Mouse (Mus musculus): ENCODE data around the gene Spag16.

Spag16 gene

GRCm38 (mm10) chr1:70442209-70443080 lies 615.7 kb downstream of the Spag16 start:
- no peak for DNase-seq (ENCODE audit: low spot score in 2 of 2)

GRCm38 (mm10) chr1:70479864-70480263 lies 653.1 kb downstream of the Spag16 start:
- no peak for DNase-seq (ENCODE audit: low spot score in 2 of 2)

- no peak for DNase-seq (ENCODE audit: low spot score in 2 of 2)
These were observed 692.1 kb downstream of the Spag16 start for GRCm38 (mm10) chr1:70518918-70519317.

- DNase-seq (ENCODE audit: low spot score in 2 of 2) = no peak
These were observed 700.4 kb downstream of the Spag16 start for GRCm38 (mm10) chr1:70527134-70527533.

DNA sequence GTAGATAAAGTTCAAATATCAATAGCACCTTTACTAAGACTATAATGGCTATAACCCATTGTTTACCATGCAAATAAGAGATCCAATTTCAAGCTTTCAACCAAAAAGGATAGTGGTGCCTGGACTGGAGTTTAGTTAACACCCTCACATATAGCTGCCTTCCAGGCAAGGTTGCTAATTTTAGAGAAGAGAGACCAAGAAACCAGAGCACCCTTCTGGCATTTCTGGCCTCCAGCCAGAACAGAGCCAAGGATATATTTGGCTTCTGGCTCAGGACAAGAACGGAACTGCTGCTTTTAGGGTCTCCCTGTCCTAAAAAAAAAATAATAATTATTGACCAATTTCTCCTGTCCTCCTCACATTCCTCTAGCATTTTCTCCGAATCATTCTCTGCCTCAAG lies 703.0 kb downstream of the Spag16 start:
- DNase-seq (ENCODE audit: low spot score in 2 of 2) = no peak

DNA sequence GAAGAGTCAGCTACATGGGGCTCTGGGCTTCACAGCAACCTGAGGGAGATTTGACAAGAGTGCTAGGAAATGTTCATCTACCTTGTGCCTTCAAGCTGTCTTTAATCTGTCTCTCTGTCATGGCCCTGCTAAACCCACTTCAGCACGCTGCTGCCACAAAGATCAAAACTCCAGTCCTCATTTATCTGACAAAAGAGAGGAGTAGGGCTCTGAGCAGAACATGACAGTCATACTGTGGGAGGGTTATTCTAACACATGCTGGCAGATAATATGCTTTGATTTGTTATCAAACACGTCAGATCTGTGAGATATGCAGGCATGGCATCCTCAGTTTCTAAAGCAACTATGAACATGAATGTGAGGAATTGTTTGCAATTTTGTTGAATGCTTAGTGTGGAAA lies 725.1 kb downstream of the Spag16 start:
- DNase-seq (ENCODE audit: low spot score in 2 of 2) = no peak

GRCm38 (mm10) chr1:70621805-70622204 lies 795.0 kb downstream of the Spag16 start:
- DNase-seq (ENCODE audit: low spot score in 2 of 2) = no peak

DNA sequence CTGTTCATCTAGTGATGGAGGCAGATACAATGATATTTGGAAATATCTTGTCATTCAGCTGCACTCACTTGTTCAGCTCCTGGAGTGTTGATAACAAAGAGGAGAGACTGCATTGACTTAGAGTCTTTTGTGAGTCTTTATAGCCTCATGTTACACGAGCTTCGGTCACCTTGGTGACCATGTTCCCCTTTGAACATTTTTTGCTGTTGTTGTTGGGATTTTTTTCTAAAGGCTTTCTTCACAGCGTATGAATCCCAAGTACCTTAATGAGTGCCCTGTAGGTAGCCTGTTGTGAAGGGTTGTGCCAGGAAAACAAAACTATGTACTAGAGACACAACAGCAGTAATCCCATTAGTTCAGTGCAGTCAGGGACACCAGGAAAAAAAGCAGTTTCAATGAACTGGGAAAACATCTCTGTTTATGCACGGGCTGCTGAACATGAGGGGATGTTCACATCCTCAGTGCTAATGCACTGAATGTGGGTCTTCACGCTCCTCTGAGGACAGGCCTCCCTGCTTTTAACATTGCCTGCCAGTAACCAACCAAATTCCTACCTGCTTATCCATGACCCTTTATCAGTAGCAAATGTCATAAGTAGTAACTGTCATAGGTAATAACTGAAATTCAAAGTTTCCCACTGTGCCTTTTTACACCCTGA lies 798.2 kb downstream of the Spag16 start:
- DNase-seq (ENCODE audit: low spot score in 2 of 2) = no peak

DNA sequence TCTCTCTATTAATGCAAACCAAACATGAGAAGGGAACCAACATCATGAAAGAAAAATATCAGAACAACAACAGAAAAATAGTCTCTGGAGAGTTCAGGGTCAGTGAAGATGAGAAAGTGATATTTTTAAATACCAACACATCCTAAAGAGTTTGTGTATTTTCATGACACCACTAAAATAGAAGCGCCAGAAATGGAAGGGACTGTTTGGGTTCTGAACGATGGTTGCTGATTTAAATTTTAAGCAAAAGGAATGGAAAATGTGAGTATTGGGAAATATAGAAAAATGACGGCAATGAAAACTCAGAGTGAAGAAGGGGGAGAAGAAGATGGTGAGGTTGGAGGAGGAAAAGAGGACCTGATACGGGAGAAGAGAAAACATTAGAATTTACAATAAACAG lies 825.9 kb downstream of the Spag16 start:
- no peak for DNase-seq (ENCODE audit: low spot score in 2 of 2)

GRCm38 (mm10) chr1:70692529-70692928 lies 865.8 kb downstream of the Spag16 start:
- no peak for DNase-seq (ENCODE audit: low spot score in 2 of 2)

DNA sequence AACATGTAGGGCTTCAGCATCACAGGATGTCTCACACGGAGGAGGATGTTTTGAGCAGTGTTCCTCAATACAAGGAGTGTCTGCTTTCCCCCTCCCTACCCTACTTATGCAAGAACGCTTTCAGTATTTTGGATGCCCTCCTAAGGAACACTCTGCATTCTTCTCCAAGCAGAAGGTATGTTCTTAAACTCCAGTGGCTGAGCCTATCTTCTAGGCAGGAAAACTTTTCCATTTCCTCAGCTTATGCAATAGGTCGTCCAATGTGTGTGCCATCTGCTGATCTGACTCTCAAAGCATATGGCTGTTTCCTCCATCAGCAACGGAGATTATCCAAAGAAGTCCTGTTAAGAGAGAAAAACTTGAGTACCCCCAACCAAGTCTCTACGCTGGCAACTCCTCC lies 873.5 kb downstream of the Spag16 start:
- no peak for DNase-seq (ENCODE audit: low spot score in 2 of 2)

GRCm38 (mm10) chr1:70703934-70704333 lies 877.2 kb downstream of the Spag16 start:
- DNase-seq (ENCODE audit: low spot score in 2 of 2) = no peak

- no peak for DNase-seq (ENCODE audit: low spot score in 2 of 2)
These were observed 879.1 kb downstream of the Spag16 start for GRCm38 (mm10) chr1:70705821-70706220.

DNA sequence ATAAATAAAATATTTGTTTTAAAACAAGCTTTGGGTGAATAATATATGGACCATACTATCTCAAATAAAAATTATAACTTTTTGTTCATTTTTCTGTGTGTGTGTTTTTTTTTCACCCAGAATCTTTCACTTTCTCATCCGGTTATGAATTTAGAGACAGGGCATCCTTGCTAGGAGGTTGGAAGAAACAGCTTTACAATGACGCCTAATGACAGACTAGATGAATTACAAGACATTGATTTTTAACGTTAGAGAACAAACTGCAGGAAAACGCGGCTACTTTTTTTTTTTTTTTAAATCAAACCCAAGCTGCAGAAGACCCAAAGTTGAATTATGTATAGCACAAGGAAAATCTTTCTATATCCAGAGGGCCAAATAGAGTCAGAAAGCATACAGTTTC lies 898.3 kb downstream of the Spag16 start:
- DNase-seq (ENCODE audit: low spot score in 2 of 2) = no peak

GRCm38 (mm10) chr1:70725655-70726066 lies 898.9 kb downstream of the Spag16 start, which contains the start of gene Vwc2l:
TSS of gene Vwc2l (plus strand) at chr1:70725715.
- DNase-seq (ENCODE audit: low spot score in 2 of 2) = peak; percentile 18 to 49
